Mouse (Mus musculus) stomach, postnatal 0 days (tissue): ENCODE results near the gene Zbtb11.

ENCODE experiments used
- CTCF ChIP-seq: IDR thresholded peaks from 2 replicates; pipeline ENCODE4 v1.5.1; 2016; ENCODE audit warnings: antibody characterized with exemption, low read depth, mild to moderate bottlenecking, moderate library complexity
- EP300 ChIP-seq: optimal IDR thresholded peaks from 2 replicates; pipeline ENCODE3; 2016; ENCODE audit warnings: antibody characterized with exemption

GRCm38 (mm10) chr16:55970416-55970815 lies 3.3 kb upstream of the Zbtb11 start:
- TF ChIP-seq CTCF = no peak
- no peak for TF ChIP-seq EP300
